Mouse (Mus musculus): Measurements from ENCODE around the gene Zfp664. TPM values are rescaled to one million over a fixed set of nuclear protein-coding genes. Genes with fewer than 3 reads are reported as not detected.

Zfp664 gene
- polyA plus RNA-seq, 3 experiments from 2014 or later: 10.8 to 11.7 (median 11.1) TPM

- no peak for ATAC-seq
Measured at GRCm38 (mm10) chr5:124929425-124930054, 67.0 kb downstream of the Zfp664 start.

- no peak for ATAC-seq
Measured at GRCm38 (mm10) chr5:124930055-124930439, 67.6 kb downstream of the Zfp664 start.

- ATAC-seq: no peak
Measured at GRCm38 (mm10) chr5:124930603-124931002, 68.1 kb downstream of the Zfp664 start.

- no peak for ATAC-seq
Measured at GRCm38 (mm10) chr5:124931076-124931475, 68.6 kb downstream of the Zfp664 start.

GRCm38 (mm10) chr5:124934558-124934957 is 72.1 kb downstream of the Zfp664 start:
- no peak for ATAC-seq

- ATAC-seq: no peak
Measured at GRCm38 (mm10) chr5:124943181-124943792, 80.8 kb downstream of the Zfp664 start.

- peak; percentile 60 for ATAC-seq
Measured at GRCm38 (mm10) chr5:124943793-124944383, 81.4 kb downstream of the Zfp664 start.

GRCm38 (mm10) chr5:124944384-124944783 is 81.9 kb downstream of the Zfp664 start:
- peak; percentile 85 for ATAC-seq

- ATAC-seq: peak; percentile 61
Measured at GRCm38 (mm10) chr5:124945046-124945445, 82.6 kb downstream of the Zfp664 start.

GRCm38 (mm10) chr5:124950623-124951278 is 88.3 kb downstream of the Zfp664 start:
- no peak for ATAC-seq

- no peak for ATAC-seq
Measured at GRCm38 (mm10) chr5:124951333-124951732, 88.8 kb downstream of the Zfp664 start.

Other genes starting within 250 kb of the Zfp664 start
- 10 to 100 TPM; 27.5 to 34.3 (median 30.3) TPM for gene Atp6v0a2, start 234.1 kb upstream of the Zfp664 start, polyA plus RNA-seq (2017; shearing (Covaris generic))
- under 1 TPM in 1 of 3 experiments, not detected in 2; 0.05 TPM for gene Dnah10, start 137.6 kb upstream of the Zfp664 start, polyA plus RNA-seq (2017; shearing (Covaris generic))
- gene Ccdc92, start 267 bp upstream of the Zfp664 start, polyA plus RNA-seq (2017; shearing (Covaris generic)): 1 to 10 TPM; 3.8 to 9.1 (median 5.0) TPM
- gene Rflna, start 140.5 kb downstream of the Zfp664 start, polyA plus RNA-seq (2017; shearing (Covaris generic)): under 1 TPM in 2 of 3 experiments, not detected in 1; 0.36 to 0.87 TPM